ENCODE assay signal across 9 mouse cellular contexts in genomic region chr11:104157603-104158259, GRCm38 (mm10). TPM values are rescaled to one million over a fixed set of nuclear protein-coding genes. Genes with fewer than 3 reads are reported as not detected.
A peak's percentile ranks its signal among the peaks of the same experiment; 100 is the strongest.
DNase-seq lines count a peak whose midpoint lies in the region; ATAC-seq and TF ChIP-seq lines count a peak whose summit lies in the region.
"Had no signal": no experiment of that assay in that cellular context is flagged by ENCODE, and none has a peak within 500 bp of the region (broad histone marks: within the 10 kb centered on the region; RNA-seq: fewer than 3 reads in every experiment).

No protein-coding gene starts in this region.

- H3K4me3 ChIP-seq in C2C12 (ENCODE audit: insufficient read depth, poor library complexity, severe bottlenecking) (no peak overlapping the region), myocyte (peak overlapping the region; percentile 9)
- peak overlapping the region; percentile 37 for H3K4me3 ChIP-seq in embryonic facial prominence, embryonic 13.5 days
- peak overlapping the region; percentile 37 for H3K4me3 ChIP-seq in heart, embryonic 13.5 days
- H3K4me3 ChIP-seq in kidney, embryonic 16.5 days (ENCODE audit: low read length) = peak overlapping the region; percentile 35
- peak overlapping the region; percentile 40 for H3K4me3 ChIP-seq in limb, embryonic 13.5 days

- H3ac ChIP-seq in C2C12 (ENCODE audit: control insufficient read depth, insufficient read length, low read depth) = peak overlapping the region; percentile 76
- H3ac ChIP-seq in myocyte (ENCODE audit: control insufficient read depth, insufficient read length) = no peak overlapping the region

- H3K79me3 ChIP-seq in C2C12 (ENCODE audit: low read depth) = no peaks in the 10 kb centered on the region

- no peak for TF ChIP-seq POLR2A in myocyte (IDR thresholded peaks at IDR 0.05; ENCODE audit: insufficient read length, low read depth)

- peaks cover 14% of the 10 kb centered on the region; the same call in 1 of the 2 replicates for H3K4me1 ChIP-seq in embryonic facial prominence, embryonic 13.5 days
- H3K4me1 ChIP-seq in heart, embryonic 13.5 days = peaks cover 12% of the 10 kb centered on the region
- H3K4me1 ChIP-seq in kidney, embryonic 16.5 days (ENCODE audit: insufficient read depth, low read length) = peaks cover 5% of the 10 kb centered on the region
- peaks cover 12% of the 10 kb centered on the region for H3K4me1 ChIP-seq in limb, embryonic 13.5 days

- H3K9ac ChIP-seq in embryonic facial prominence, embryonic 13.5 days = peak overlapping the region; percentile 58; the same call in 1 of the 2 replicates
- H3K9ac ChIP-seq in heart, embryonic 13.5 days = peak overlapping the region; percentile 20; the same call in 1 of the 2 replicates
- 0 out of 2 replicates have a peak overlapping the region, but pooled peaks have one; percentile 37 for H3K9ac ChIP-seq in kidney, embryonic 16.5 days (replicated peaks; ENCODE audit: low read length)
- H3K9ac ChIP-seq in limb, embryonic 13.5 days = peak overlapping the region; percentile 45

- no peaks in the 10 kb centered on the region for H3K79me2 ChIP-seq in C2C12 (ENCODE audit: control insufficient read depth, insufficient read depth)
- no peaks in the 10 kb centered on the region for H3K79me2 ChIP-seq in myocyte (ENCODE audit: control insufficient read depth, insufficient read depth)

- TF ChIP-seq CTCF in C2C12 (IDR thresholded peaks at IDR 0.05; ENCODE audit: control insufficient read depth, insufficient read depth, insufficient read length) = no peak

- H3K9me3 ChIP-seq in embryonic facial prominence, embryonic 13.5 days = no peaks in the 10 kb centered on the region
- no peaks in the 10 kb centered on the region for H3K9me3 ChIP-seq in heart, embryonic 13.5 days
- no peaks in the 10 kb centered on the region for H3K9me3 ChIP-seq in kidney, embryonic 16.5 days (ENCODE audit: low read length)
- H3K9me3 ChIP-seq in limb, embryonic 13.5 days = no peaks in the 10 kb centered on the region

- peak overlapping the region; percentile 70 for H3K4me2 ChIP-seq in embryonic facial prominence, embryonic 13.5 days
- peak overlapping the region; percentile 64 for H3K4me2 ChIP-seq in heart, embryonic 13.5 days
- peak overlapping the region; percentile 56 for H3K4me2 ChIP-seq in kidney, embryonic 16.5 days (replicated peaks; ENCODE audit: low read depth, low read length)
- peak overlapping the region; percentile 73 for H3K4me2 ChIP-seq in limb, embryonic 13.5 days (replicated peaks)
- H3K4me2 ChIP-seq in myocyte (ENCODE audit: low read depth) = peak overlapping the region; percentile 74

- DNase-seq in adrenal gland, postnatal 4 days (ENCODE audit: low spot score in 2 of 2) = peak; percentile 28 to 40
- peak; percentile 72 for DNase-seq in testis, postnatal 10 days (ENCODE audit: low spot score)

- H3K27ac ChIP-seq in embryonic facial prominence, embryonic 13.5 days = no peak overlapping the region
- H3K27ac ChIP-seq in heart, embryonic 13.5 days (replicated peaks) = no peak overlapping the region
- H3K27ac ChIP-seq in kidney, embryonic 16.5 days (ENCODE audit: low read length) = no peak overlapping the region
- H3K27ac ChIP-seq in limb, embryonic 13.5 days = no peak overlapping the region

- H3K27me3 ChIP-seq in C2C12 (ENCODE audit: control insufficient read depth, insufficient read depth, insufficient read length) (peaks cover 13% of the 10 kb centered on the region), myocyte (ENCODE audit: control insufficient read depth, insufficient read depth, insufficient read length) (peaks cover 13% of the 10 kb centered on the region)
- H3K27me3 ChIP-seq in embryonic facial prominence, embryonic 13.5 days = peaks cover 32% of the 10 kb centered on the region
- H3K27me3 ChIP-seq in heart, embryonic 13.5 days (replicated peaks) = peaks cover 69% of the 10 kb centered on the region
- H3K27me3 ChIP-seq in kidney, embryonic 16.5 days (ENCODE audit: insufficient read depth, low read length) = peaks cover 9% of the 10 kb centered on the region
- peaks cover 33% of the 10 kb centered on the region for H3K27me3 ChIP-seq in limb, embryonic 13.5 days

- no peaks in the 10 kb centered on the region for H3K36me3 ChIP-seq in C2C12 (ENCODE audit: control insufficient read depth, insufficient read depth)
- H3K36me3 ChIP-seq in embryonic facial prominence, embryonic 13.5 days = no peaks in the 10 kb centered on the region
- no peaks in the 10 kb centered on the region for H3K36me3 ChIP-seq in heart, embryonic 13.5 days
- no peaks in the 10 kb centered on the region for H3K36me3 ChIP-seq in kidney, embryonic 16.5 days (ENCODE audit: insufficient read depth, low read length)
- no peaks in the 10 kb centered on the region for H3K36me3 ChIP-seq in limb, embryonic 13.5 days
- no peaks in the 10 kb centered on the region for H3K36me3 ChIP-seq in myocyte (ENCODE audit: control insufficient read depth, insufficient read depth)

- 5% methylated on average over 23 of the region's 23 CpGs for WGBS in embryonic facial prominence, embryonic 13.5 days
- WGBS in heart, embryonic 13.5 days = 6% methylated on average over 23 of the region's 23 CpGs
- WGBS in kidney, embryonic 16.5 days = 5% methylated on average over 23 of the region's 23 CpGs
- WGBS in limb, embryonic 13.5 days = 6% methylated on average over 23 of the region's 23 CpGs

- no peak; the same call in 1 of the 2 replicates for ATAC-seq in embryonic facial prominence, embryonic 13.5 days (ENCODE audit: insufficient number of reproducible peaks, insufficient read depth, low FRiP score, low TSS enrichment, low read depth)
- ATAC-seq in heart, embryonic 13.5 days (ENCODE audit: extremely low read depth, insufficient number of reproducible peaks, low FRiP score, low TSS enrichment) = no peak
- peak; percentile 90 for ATAC-seq in kidney, embryonic 16.5 days (ENCODE audit: low FRiP score, low TSS enrichment)
- peak; percentile 90 for ATAC-seq in limb, embryonic 13.5 days (ENCODE audit: low FRiP score, low read depth)

TF ChIP-seq in C2C12, 6 proteins besides CTCF, POLR2A, EP300 and RAD21:
- TF ChIP-seq FOSL1 (IDR thresholded peaks at IDR 0.05; ENCODE audit: insufficient read depth, low read length, poor library complexity, severe bottlenecking) (no peak), MYOG (IDR thresholded peaks at IDR 0.05; ENCODE audit: control insufficient read depth, extremely low read depth, insufficient read length) (no peak), USF1 (IDR thresholded peaks at IDR 0.05; ENCODE audit: low read depth) (no peak), MAX (IDR thresholded peaks at IDR 0.05) (no peak), MYOD1 (IDR thresholded peaks at IDR 0.05; ENCODE audit: control insufficient read depth, insufficient read length, low read depth) (no peak), CEBPB (IDR thresholded peaks at IDR 0.05; ENCODE audit: low read depth) (no peak)

TF ChIP-seq in myocyte, 11 proteins besides CTCF, POLR2A, EP300 and RAD21:
- TF ChIP-seq USF1 (IDR thresholded peaks at IDR 0.05; ENCODE audit: low read depth) (no peak), POLR2AphosphoS2 (IDR thresholded peaks at IDR 0.05; ENCODE audit: insufficient read length, low read depth) (no peak), E2F4 (IDR thresholded peaks at IDR 0.05; ENCODE audit: insufficient read depth) (no peak), MAX (IDR thresholded peaks at IDR 0.05; ENCODE audit: low read depth) (no peak)
TF ChIP-seq in myocyte: peak in this region for 0.

RNA-seq across cellular contexts. Expression of gene Crhr1, which starts 25.1 kb away (rescaled TPM):
- not detected for polyA plus RNA-seq in C2C12 (2012; fragmentation: generic; extraction: Trizol)
- total RNA-seq in adrenal gland, postnatal 4 days (2021) = under 1 TPM in 1 of 2 experiments, not detected in 1; 0.34 TPM
- 0.13 and 0.23 TPM in 2 replicates for polyA plus RNA-seq in embryonic facial prominence, embryonic 13.5 days (2015; fragmentation: Nextera tagmentation; extraction: Ambion mirVana)
- not detected in 2 replicates for polyA plus RNA-seq in heart, embryonic 13.5 days (2015; fragmentation: Nextera tagmentation; extraction: Ambion mirVana)
- polyA plus RNA-seq in kidney, embryonic 16.5 days (2015; fragmentation: Nextera tagmentation; extraction: Ambion mirVana) = 0.16 and 0.23 TPM in 2 replicates
- 0.09 and 0.29 TPM in 2 replicates for polyA plus RNA-seq in limb, embryonic 13.5 days (2015; fragmentation: Nextera tagmentation; extraction: Ambion mirVana)
- not detected for polyA plus RNA-seq in myocyte (2012; fragmentation: generic; extraction: Trizol)

RNA-seq across cellular contexts. Expression of gene Sppl2c, which starts 28.4 kb away (rescaled TPM):
- polyA plus RNA-seq in C2C12 (2012; fragmentation: generic; extraction: Trizol) (not detected), myocyte (2012; fragmentation: generic; extraction: Trizol) (not detected)
- not detected for total RNA-seq in adrenal gland, postnatal 4 days (2021)
- polyA plus RNA-seq in embryonic facial prominence, embryonic 13.5 days (2015; fragmentation: Nextera tagmentation; extraction: Ambion mirVana) = not detected in 2 replicates
- not detected in 2 replicates for polyA plus RNA-seq in heart, embryonic 13.5 days (2015; fragmentation: Nextera tagmentation; extraction: Ambion mirVana)
- not detected in 2 replicates for polyA plus RNA-seq in kidney, embryonic 16.5 days (2015; fragmentation: Nextera tagmentation; extraction: Ambion mirVana)
- polyA plus RNA-seq in limb, embryonic 13.5 days (2015; fragmentation: Nextera tagmentation; extraction: Ambion mirVana) = not detected in 2 replicates
- polyA plus RNA-seq: spleen, adult 2 months had no signal

Comparison
In these comparisons a context has a peak if more than half of its experiments do, and no peak if none do; other contexts are left out.
1. ATAC-seq: peak in kidney, embryonic 16.5 days (single experiment) and limb, embryonic 13.5 days (single experiment); none in embryonic facial prominence, embryonic 13.5 days (single experiment) and heart, embryonic 13.5 days (single experiment).
2. Peak in every context shown above with its lines, with median percentiles within 50 percentile points of each other: H3K4me2 ChIP-seq and H3K9ac ChIP-seq.